Mouse (Mus musculus) limb, embryonic 10.5 days (tissue): Measurements from ENCODE around the gene Ppil6. TPM values are rescaled to one million over a fixed set of nuclear protein-coding genes. Genes with fewer than 3 reads are reported as not detected.

Experiments
- DNase-seq: peaks from one replicate; pipeline ENCODE4 v3.0.0-alpha.2; 2017; ENCODE audit warnings: low spot score
- H3K27ac ChIP-seq: fragments of 300-500 bp; sonication (generic); 2 replicates; pipeline ENCODE4 v1.5.1; 2016; ENCODE audit warnings: mild to moderate bottlenecking
- H3K27me3 ChIP-seq: fragments of 300-500 bp; sonication (generic); 2 replicates; pipeline ENCODE4 v1.6.1; 2016; ENCODE audit warnings: low read depth, mild to moderate bottlenecking; ENCODE audit not compliant: poor library complexity, severe bottlenecking
- H3K36me3 ChIP-seq: fragments of 300-500 bp; sonication (generic); 2 replicates; pipeline ENCODE4 v1.6.1; 2016; ENCODE audit warnings: mild to moderate bottlenecking, moderate library complexity
- H3K4me1 ChIP-seq: fragments of 300-500 bp; sonication (generic); 2 replicates; pipeline ENCODE4 v1.6.1; 2016
- H3K4me3 ChIP-seq: fragments of 300-500 bp; sonication (generic); 2 replicates; pipeline ENCODE4 v1.5.1; 2016; ENCODE audit warnings: mild to moderate bottlenecking, moderate library complexity
- H3K9me3 ChIP-seq: fragments of 300-500 bp; sonication (generic); replicated peaks from 2 replicates; pipeline ENCODE4 v1.6.1; 2016; ENCODE audit warnings: mild to moderate bottlenecking
- WGBS: fragments of 180-500 bp; shearing (Covaris S2); methylation state at CpG from one replicate; pipeline ENCODE4 v1.1.7; 2016; 5-methylcytosine and 5-hydroxymethylcytosine counted together
- polyA plus RNA-seq: library from polyadenylated mRNA; unstranded; fragments of >200 nt; fragmentation: Nextera tagmentation; extraction: Ambion mirVana; gene quantifications from 2 replicates; pipeline ENCODE4 v1.2.1, GENCODE M21; 2016

Gene Ppil6
- polyA plus RNA-seq, 1 experiment from 2014 or later, result 0.95 TPM

- no peak overlapping the region for H3K27ac ChIP-seq
- H3K4me1 ChIP-seq, result peaks cover 12% of the 10 kb centered on the region
- no peaks in the 10 kb centered on the region for H3K9me3 ChIP-seq
- WGBS, result 92% methylated on average over 3 of the region's 3 CpGs
- H3K4me3 ChIP-seq, result no peak overlapping the region
- H3K27me3 ChIP-seq, result no peaks in the 10 kb centered on the region
- H3K36me3 ChIP-seq, result peaks cover 12% of the 10 kb centered on the region; the same call in 1 of the 2 replicates
- DNase-seq, result no peak
These were observed 19.5 kb upstream of the Ppil6 start for GRCm38 (mm10) chr10:41470693-41471092.

DNA sequence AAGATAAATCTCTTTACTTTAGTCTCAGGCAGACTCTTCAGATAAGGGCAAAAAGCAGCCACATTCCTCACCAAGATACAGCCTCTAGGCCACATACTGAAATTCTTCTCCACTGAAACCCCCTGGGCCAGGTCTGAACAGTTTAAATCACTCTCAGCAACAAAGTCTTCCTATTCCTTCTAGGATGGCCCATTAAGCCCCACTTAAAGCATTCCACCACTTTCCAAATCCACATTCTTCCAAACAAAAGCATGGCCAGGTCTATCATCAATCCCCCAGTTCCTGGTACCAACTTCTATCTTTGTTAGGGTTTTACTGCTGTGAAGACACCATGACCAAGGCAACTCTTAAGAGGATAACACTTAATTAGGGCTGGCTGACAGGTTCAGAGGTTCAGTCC is 17.7 kb upstream of the Ppil6 start:
- Histone ChIP-seq H3K36me3 (peaks cover 4% of the 10 kb centered on the region; the same call in 1 of the 2 replicates), H3K27ac (no peak overlapping the region), H3K27me3 (no peaks in the 10 kb centered on the region), H3K9me3 (no peaks in the 10 kb centered on the region), H3K4me1 (peaks cover 29% of the 10 kb centered on the region), H3K4me3 (no peak overlapping the region)
- no peak for DNase-seq

GRCm38 (mm10) chr10:41472962-41473481 is 17.2 kb upstream of the Ppil6 start:
- H3K36me3 ChIP-seq, result peaks cover 4% of the 10 kb centered on the region; the same call in 1 of the 2 replicates
- 75% methylated on average over 5 of the region's 5 CpGs for WGBS
- H3K27me3 ChIP-seq, result no peaks in the 10 kb centered on the region
- H3K27ac ChIP-seq, result no peak overlapping the region
- no peak for DNase-seq
- no peak overlapping the region for H3K4me3 ChIP-seq
- H3K9me3 ChIP-seq, result no peaks in the 10 kb centered on the region
- H3K4me1 ChIP-seq, result peaks cover 34% of the 10 kb centered on the region

GRCm38 (mm10) chr10:41473782-41474468 is 16.3 kb upstream of the Ppil6 start:
- no peaks in the 10 kb centered on the region for H3K9me3 ChIP-seq
- peaks cover 9% of the 10 kb centered on the region for H3K36me3 ChIP-seq
- WGBS, result 85% methylated on average over 6 of the region's 6 CpGs
- DNase-seq, result no peak
- no peak overlapping the region for H3K27ac ChIP-seq
- peaks cover 39% of the 10 kb centered on the region for H3K4me1 ChIP-seq
- H3K4me3 ChIP-seq, result no peak overlapping the region
- H3K27me3 ChIP-seq, result no peaks in the 10 kb centered on the region

DNA sequence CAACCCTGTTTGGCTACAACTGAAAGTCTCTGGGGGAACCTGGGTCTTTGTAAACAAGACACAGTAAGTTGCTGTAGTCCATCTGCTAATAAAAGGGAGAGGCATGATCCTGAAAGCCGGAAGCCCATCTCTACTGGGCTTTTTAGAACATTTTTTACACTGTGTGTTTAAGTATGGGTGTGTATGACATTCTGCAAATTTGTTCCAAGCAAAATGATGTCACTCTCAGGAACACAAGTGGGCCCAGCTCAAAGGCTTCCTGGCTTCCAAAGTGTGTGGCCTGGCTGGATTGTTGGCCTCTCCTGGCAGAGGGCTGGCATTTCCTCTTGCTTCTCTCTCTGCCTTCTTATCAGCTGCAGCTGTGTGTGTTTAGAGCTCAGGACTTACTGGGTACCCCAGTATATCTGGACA is 15.3 kb upstream of the Ppil6 start:
- H3K4me3 ChIP-seq, result no peak overlapping the region
- WGBS, result 78% methylated on average over 1 of the region's 1 CpGs
- no peak for DNase-seq
- no peaks in the 10 kb centered on the region for H3K27me3 ChIP-seq
- H3K27ac ChIP-seq, result peak overlapping the region; percentile 12; the same call in 1 of the 2 replicates
- H3K9me3 ChIP-seq, result no peaks in the 10 kb centered on the region
- peaks cover 39% of the 10 kb centered on the region for H3K4me1 ChIP-seq
- H3K36me3 ChIP-seq, result peaks cover 20% of the 10 kb centered on the region

GRCm38 (mm10) chr10:41476171-41477017 is 13.8 kb upstream of the Ppil6 start, which contains the start of gene Mical1:
TSS of gene Mical1 (plus strand) at chr10:41476314.
- DNase-seq, result peak; percentile 77
- H3K4me3 ChIP-seq, result peak within 1 kb of the TSS; percentile 72
- H3K4me1 ChIP-seq, result peaks cover 39% of the 10 kb centered on the region
- no peaks in the 10 kb centered on the region for H3K27me3 ChIP-seq
- H3K9me3 ChIP-seq, result no peaks in the 10 kb centered on the region
- H3K27ac ChIP-seq, result peak within 1 kb of the TSS; percentile 93
- peaks cover 34% of the 10 kb centered on the region for H3K36me3 ChIP-seq
- WGBS, result under 1% methylated on average over 35 of the region's 35 CpGs

GRCm38 (mm10) chr10:41477018-41477277 is 13.3 kb upstream of the Ppil6 start:
- peaks cover 40% of the 10 kb centered on the region for H3K4me1 ChIP-seq
- H3K27ac ChIP-seq, result peak overlapping the region; percentile 93
- under 1% methylated on average over 9 of the region's 9 CpGs for WGBS
- no peaks in the 10 kb centered on the region for H3K27me3 ChIP-seq
- DNase-seq, result no peak
- peak overlapping the region; percentile 72 for H3K4me3 ChIP-seq
- peaks cover 39% of the 10 kb centered on the region for H3K36me3 ChIP-seq
- no peaks in the 10 kb centered on the region for H3K9me3 ChIP-seq

- H3K36me3 ChIP-seq, result peaks cover 45% of the 10 kb centered on the region
- H3K27ac ChIP-seq, result peak overlapping the region; percentile 93
- peaks cover 44% of the 10 kb centered on the region for H3K4me1 ChIP-seq
- WGBS, result 3% methylated on average over 20 of the region's 20 CpGs
- DNase-seq, result peak; percentile 69
- no peaks in the 10 kb centered on the region for H3K9me3 ChIP-seq
- no peaks in the 10 kb centered on the region for H3K27me3 ChIP-seq
- H3K4me3 ChIP-seq, result peak overlapping the region; percentile 72
These were observed 12.7 kb upstream of the Ppil6 start for GRCm38 (mm10) chr10:41477278-41478181.

GRCm38 (mm10) chr10:41479961-41480360 is 10.3 kb upstream of the Ppil6 start:
- WGBS, result 76% methylated on average over 3 of the region's 3 CpGs
- Histone ChIP-seq H3K27ac (0 out of 2 replicates have a peak overlapping the region, but pooled peaks have one; percentile 8), H3K27me3 (no peaks in the 10 kb centered on the region), H3K4me3 (no peak overlapping the region), H3K4me1 (peaks cover 40% of the 10 kb centered on the region), H3K9me3 (no peaks in the 10 kb centered on the region), H3K36me3 (peaks cover 69% of the 10 kb centered on the region)
- DNase-seq, result no peak

DNA sequence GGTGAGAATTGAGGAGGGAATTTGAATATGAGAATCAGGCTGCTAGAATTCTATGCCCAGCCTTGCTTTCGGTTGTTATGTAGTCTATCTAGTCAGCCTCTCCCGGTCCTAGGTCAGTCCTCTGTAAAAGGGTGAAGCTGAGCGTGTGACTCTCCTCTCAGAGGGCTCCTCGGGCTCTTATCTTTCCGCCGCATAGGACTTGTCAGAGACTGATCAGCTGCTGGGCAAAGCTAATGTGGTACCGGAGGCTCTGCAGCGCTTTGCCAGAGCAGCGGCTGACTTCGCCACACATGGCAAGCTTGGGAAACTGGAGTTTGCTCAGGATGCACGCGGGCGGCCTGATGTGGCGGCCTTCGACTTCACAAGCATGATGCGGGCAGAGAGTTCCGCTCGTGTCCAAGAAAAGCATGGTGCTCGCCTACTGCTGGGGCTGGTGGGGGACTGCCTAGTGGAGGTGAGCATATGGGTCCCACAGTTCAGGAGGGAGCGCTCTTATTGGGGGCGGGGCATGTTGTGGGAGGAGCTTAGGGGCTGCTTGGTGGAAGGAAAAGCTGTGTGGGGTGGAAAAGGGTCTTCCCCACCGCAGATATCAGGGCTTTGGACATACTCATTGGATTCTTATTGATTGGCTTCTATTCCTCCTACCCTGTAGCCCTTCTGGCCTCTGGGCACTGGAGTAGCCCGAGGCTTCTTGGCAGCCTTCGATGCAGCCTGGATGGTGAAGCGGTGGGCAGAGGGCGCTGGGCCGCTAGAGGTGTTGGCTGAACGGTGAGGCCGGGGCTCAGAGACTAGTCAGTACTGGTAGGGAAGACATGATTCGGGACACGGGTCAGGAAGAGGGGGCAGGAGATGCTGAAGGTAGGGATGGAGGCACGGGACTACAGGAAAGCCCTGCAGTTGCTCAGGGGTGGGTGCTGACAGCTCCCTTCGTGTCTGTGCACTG is 9.0 kb upstream of the Ppil6 start:
- H3K4me1 ChIP-seq, result peaks cover 27% of the 10 kb centered on the region
- H3K36me3 ChIP-seq, result peaks cover 82% of the 10 kb centered on the region
- H3K27me3 ChIP-seq, result no peaks in the 10 kb centered on the region
- WGBS, result 66% methylated on average over 33 of the region's 33 CpGs
- no peaks in the 10 kb centered on the region for H3K9me3 ChIP-seq
- DNase-seq, result no peak
- 0 out of 2 replicates have a peak overlapping the region, but pooled peaks have one; percentile 28 for H3K27ac ChIP-seq
- H3K4me3 ChIP-seq, result no peak overlapping the region

DNA sequence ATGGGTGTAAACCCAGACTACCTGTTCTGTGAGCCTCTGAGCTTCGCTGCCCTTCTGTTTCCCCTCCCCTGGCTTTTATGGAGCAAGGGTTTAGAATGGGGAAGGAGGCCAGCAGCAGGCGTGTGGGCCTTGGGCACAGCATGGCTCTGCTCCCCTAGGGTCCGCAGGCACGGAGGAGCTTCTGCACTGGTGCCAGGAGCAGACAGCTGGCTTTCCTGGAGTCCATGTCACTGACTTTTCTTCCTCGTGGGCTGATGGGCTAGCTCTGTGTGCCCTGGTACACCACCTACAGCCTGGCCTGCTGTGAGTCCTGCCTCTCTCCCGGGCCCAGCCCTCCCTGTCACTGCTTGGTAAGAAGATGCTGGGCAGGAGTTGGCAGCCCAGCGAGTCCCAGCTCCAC is 7.8 kb upstream of the Ppil6 start:
- H3K27me3 ChIP-seq, result no peaks in the 10 kb centered on the region
- H3K27ac ChIP-seq, result no peak overlapping the region
- H3K9me3 ChIP-seq, result no peaks in the 10 kb centered on the region
- no peak overlapping the region for H3K4me3 ChIP-seq
- WGBS, result 89% methylated on average over 7 of the region's 7 CpGs
- H3K4me1 ChIP-seq, result peaks cover 16% of the 10 kb centered on the region
- H3K36me3 ChIP-seq, result peaks cover 94% of the 10 kb centered on the region
- no peak for DNase-seq
